Mouse (Mus musculus) kidney, adult 2 months (tissue): ENCODE measurements at regions not wholly inside any gene's neighbourhood (a gene's known extent, or its start where the extent isn't known, plus 50 kb on each side); places are given as distances from the start of the nearest gene placed in this dataset.

Source experiments
- CTCF ChIP-seq: fragments of 200-500 bp; conservative IDR thresholded peaks from 2 replicates; pipeline ENCODE4 v1.5.1; 2011; ENCODE audit warnings: low read depth, mild to moderate bottlenecking, control low read depth, low read length, moderate library complexity, mixed read lengths; ENCODE audit not compliant: insufficient read depth, insufficient read length
- POLR2A ChIP-seq: fragments of 200-500 bp; IDR thresholded peaks from one replicate; pipeline ENCODE4 v1.6.1; 2011; ENCODE audit warnings: low read depth, low read length, control low read depth

DNA sequence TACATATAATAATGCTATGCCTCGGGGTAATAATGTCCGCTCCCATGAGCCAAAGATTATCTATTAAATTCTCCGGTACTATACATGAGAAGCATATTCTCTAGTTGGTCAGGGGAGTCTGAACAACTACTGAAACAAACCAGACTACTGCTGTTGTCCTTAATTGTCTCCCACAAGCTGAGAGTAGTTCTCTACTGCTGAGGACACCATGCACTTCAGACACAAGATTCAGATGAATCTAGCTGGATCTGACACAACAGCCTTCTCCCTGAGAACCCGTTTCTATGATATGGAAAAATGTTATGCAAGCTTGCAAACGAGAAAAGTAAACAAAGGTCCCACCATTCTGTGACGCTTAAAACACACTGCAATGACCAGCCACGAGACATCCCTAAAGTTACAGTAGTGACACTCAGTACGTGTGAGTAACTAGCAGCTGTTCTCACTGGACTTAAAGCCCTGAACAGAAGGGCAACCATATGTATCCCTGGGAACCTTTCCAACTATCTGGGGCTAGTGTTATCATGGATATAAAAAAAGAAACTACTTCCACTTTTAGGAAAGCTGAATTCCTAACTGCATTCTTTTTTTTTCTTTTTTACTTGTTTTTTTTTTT lies 411.1 kb downstream of the Tfec start:
- TF ChIP-seq CTCF, result no peak
- TF ChIP-seq POLR2A, result no peak
